Mouse (Mus musculus): ENCODE measurements at regions not wholly inside any gene's neighbourhood (a gene's known extent, or its start where the extent isn't known, plus 50 kb on each side); places are given as distances from the start of the nearest gene placed in this dataset.

DNA sequence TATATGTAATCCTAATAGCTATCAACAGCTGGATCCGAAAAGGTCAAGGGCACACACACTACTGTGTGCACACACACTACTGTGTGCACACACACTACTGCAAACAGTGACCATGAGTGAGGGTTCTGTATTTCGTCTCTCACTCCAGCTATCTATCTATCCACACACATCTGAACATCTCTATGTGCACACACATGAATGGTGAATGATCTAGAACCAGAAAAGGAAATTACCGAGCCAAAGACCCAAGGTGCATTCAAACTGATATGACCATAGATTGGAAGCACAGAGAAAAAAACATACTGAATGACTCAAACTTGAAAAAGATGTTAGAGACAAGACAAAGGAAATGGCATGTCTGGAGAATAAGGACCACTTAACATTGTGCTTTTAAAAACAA lies 166.8 kb upstream of the Map3k1 start:
- no peak for DNase-seq (ENCODE audit: low spot score)

DNA sequence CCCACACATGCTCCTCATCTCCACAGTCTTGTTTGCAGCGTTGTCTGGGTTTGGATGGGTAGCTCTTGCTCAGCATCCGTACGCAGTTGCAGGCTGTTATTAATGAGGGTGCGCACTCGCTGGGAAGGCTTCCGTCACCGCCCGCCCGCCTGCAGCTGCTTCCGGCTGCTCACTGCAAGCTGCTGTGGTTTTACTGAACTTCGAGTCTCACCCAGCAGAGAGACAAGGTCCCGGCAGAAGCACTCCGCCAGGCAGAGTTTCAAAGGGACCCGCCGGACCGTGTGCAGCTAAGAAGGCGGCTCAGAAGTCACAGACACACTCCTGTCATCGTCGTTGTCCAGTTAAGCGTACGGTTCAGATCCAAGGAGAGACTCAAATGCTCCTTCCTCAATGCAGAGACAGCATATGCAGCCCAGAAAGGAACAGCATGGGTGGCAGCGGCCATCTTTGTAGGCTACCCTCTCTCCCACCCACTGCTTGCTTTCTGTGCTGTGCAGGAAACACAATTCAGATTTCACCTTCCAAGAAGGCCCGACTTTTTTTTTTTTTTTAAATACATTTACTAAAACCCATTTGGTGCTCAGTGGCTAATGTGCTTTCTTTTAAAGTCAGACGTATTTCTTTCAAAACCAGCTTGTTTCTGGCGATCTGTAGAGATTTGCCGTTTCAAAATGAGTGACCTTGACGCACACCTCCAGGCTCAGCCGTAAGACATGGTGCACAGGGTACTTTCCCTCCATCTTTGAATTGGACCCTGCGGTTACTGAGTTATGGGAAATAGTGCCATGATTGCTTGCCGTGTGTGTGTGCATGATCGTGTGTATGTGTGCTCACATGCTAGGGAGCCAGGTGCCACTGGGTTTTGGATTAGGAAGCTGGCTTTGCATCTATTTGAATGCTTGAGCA lies 169.2 kb upstream of the Map3k1 start:
- no peak for DNase-seq (ENCODE audit: low spot score)

DNA sequence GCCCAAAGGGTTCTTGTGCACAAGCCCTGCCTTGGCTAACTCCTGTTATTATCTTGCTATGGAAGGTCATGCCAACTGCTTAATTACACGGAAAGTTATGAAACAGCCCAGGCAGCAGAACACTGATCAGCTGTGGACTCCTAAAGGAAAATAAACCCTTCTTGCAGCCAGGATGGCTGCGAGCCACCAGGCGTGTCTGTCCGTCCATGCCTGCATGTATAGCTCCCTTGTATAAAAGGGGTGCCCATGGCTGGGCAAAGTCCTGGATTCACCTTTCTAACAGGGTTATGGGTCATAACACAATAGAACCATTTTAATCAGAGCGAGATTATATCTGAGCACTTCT lies 169.9 kb upstream of the Map3k1 start:
- DNase-seq (ENCODE audit: low spot score), result no peak

DNA sequence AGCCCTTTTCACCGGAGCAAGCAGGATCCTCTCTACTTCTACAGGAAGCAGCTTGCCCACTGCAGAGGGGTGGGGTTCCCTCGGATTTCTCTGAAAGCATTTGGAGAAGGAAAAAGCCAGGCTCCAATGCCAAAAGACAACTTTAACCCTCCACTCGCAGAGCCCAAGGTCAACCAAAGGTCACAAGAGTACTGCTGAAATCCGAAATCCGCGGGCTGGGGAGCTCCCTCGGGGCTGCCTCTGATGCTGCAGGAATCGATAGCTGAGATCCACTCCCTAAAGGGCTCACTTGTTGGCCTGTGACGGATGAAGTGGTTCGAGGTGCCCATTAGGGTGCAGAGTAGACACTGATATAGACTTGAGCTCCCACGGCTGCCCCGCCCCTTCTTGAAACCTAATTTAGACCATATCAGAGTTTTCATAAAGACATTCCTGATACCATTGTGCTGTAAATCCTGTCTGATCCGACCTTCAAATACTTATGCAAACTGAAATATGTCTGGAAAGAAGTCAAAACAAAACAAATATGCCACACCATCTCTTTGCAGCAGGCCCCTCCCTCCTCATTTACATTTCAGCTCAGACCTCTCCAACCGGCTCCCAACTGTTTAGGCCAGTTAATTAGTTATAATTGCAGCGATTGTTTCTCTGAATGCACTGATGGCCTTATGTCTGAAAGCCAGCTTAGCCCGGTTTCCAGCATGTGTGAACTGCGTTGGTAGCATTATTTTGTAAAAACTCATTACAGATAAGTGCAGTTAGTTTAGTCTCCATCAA lies 170.8 kb upstream of the Map3k1 start:
- DNase-seq (ENCODE audit: low spot score), result no peak

DNA sequence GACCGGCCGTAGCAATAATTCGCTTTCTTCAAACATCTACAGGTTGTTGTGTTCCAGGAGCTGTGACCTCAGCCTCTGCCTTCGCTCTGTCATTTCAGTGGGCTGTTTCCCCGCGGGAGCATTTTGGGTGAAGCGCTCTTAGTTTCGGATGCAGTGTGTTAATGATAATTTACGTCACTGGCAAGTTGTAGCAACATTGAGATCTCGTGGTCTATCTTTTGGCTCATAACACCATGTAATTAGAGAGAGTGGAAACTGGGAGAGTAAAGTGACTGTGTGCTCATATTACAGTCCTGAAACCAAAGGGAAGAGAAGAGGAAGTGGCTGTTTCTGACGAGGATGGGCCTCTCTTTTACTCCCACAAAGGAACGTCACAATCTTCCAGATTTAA lies 171.4 kb upstream of the Map3k1 start:
- no peak for DNase-seq (ENCODE audit: low spot score)

DNA sequence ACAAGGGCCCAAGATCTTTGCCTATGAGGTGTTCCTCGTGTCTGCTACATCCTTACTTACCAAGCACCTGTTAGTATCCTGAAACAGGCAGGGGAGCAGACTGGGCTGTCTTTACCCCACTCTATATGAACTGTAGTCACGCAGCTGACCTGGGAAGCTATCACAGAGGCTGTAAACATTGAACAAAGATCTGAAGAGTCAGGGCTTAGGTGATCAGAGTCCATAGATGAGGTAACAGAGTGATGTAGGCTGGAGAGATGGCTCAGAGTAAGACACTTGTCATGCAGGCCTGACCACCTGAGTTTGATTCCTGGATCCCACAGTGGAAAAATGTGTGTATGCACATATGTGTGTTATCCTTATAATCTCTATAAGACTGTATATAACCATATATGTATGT lies 172.3 kb upstream of the Map3k1 start:
- no peak for DNase-seq (ENCODE audit: low spot score)

DNA sequence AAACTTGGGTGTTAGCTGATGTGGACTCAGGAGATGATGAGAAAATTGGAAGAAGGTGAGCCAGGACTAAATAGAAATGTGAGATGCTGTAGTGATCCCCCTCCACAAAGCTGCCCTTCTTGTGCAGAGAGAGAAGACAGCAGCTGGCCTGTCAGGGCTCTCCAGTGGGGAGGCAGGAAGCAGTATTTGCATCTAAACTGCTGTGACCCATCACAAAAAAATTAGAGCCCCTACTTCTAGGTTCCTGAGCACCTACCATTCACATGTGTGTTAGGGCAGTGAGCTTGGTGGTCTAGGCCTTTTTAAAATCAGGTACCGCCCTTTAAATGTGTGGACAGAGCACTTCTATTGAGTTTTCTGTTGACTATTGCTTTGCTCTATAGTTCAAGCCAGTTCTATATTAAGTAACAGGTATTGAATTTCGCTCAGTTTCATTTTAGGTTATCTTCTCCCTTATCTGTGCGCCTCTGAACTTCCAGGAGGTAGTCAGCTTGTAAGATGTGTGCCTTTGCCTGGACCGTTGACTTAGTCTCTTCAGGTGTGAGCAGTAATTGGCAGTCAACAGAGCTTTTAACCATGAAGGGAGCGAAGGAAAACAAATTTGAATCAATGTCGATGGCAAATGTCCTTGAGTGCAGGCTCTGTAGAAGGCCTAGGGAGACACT lies 174.1 kb upstream of the Map3k1 start:
- DNase-seq (ENCODE audit: low spot score), result no peak

DNA sequence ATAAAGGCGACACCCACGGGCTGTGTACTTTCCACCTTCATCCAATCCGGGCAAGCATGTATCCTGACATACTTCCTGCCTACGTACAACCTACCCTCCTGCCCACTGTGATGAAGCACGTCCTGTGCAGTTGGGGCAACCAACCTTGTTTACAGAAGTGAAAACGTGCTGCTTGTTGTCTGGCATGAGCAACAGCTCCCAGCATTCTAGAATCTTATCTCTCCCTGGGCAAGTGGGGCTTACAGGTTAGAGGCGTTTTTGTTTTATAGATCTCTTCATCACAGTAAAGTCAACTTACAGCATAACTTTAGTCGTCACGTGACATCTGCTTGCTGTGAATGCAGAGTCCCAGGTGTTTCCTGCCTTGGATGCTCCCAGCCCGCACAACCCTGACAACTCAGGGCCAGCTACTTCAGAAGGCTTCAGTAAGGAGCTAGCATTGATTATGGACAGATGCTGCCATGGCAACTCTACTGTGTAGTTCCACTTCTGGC lies 175.3 kb upstream of the Map3k1 start:
- no peak for DNase-seq (ENCODE audit: low spot score)

DNA sequence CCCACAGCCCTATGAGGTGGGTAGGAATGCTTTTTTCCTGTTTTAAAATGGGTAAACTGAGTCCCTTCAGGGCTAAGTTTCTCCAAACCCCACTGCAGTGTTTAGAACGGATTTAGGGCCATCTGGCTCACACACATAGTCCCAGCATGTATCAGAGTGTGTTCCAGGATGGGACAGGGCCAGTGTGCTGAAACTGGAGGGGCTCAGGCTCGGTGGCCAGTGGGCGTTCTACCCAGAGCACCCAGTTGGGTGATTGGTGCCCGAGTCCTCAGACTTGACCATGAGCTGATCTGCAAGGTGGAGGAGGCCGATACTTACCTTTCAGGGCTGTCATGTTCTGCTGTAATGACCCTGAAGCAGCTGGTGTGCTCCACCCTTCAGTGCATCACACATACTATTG lies 176.6 kb upstream of the Map3k1 start:
- DNase-seq (ENCODE audit: low spot score), result no peak

DNA sequence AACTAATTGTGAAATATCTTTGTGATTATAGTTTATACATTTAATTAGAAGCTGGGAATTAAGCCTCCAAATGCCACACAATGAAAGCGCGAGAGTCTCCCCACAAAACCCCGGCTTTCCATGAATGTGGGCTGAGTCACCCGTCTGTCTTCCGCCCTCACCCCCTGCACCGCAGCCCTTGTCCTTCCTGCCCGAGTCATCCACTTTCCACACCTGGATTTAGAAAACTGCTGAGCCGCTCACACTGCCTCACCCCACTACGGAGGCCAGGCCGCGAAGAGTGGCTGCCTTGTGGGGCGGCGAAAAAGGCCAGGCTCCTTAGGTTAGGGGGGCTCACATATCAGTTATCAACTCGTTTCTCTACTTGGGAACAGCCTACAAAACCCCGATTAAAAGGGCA lies 177.9 kb upstream of the Map3k1 start:
- DNase-seq (ENCODE audit: low spot score), result no peak

DNA sequence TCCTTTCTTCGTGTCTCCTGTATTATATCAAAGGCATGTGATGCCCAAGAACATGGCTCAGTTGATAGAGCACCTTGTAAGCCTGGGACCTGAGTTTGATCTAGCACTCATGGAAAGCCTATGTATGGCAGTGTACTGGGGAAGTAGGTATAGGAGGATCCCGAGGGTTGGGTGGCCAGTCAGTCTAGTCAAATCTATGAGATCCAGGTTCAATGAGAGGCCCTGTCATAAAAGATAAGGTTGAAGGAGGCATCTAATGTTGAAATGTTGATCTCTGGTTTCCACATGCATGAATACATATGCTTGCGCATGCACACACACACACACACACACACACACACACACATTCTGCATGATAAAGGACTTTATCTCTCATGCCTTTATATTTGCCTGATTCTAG lies 178.6 kb upstream of the Map3k1 start:
- DNase-seq (ENCODE audit: low spot score), result no peak

DNA sequence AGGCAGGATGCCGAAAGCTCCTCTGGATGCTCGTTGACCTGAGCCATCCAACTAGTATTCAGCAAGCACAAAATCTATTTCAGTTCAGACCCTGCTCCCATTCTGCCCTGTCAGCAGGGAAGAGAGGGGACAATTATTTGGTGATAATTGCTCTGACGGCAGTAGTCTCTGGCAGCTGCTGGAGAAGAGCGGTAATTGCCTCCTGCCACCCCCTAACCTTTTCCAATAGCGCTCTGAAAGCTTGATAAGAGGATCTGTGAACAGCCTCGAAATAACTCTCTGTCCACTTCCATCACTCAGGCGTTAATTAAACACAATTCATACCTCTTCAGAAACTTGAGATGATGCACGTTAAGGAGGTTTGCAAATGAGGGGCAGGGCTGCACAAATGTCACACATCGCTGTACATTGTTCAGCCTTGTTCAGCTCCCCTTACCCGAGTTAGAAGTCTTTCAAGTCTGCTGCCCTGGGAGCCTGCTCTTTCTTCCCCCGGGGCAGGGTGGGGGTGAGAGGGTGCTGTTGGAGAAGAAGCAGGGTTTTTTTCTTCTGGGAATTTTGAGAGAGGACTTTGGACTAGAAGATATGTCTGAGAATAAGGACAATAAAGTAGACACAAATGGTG lies 182.2 kb upstream of the Map3k1 start:
- DNase-seq (ENCODE audit: low spot score), result no peak

DNA sequence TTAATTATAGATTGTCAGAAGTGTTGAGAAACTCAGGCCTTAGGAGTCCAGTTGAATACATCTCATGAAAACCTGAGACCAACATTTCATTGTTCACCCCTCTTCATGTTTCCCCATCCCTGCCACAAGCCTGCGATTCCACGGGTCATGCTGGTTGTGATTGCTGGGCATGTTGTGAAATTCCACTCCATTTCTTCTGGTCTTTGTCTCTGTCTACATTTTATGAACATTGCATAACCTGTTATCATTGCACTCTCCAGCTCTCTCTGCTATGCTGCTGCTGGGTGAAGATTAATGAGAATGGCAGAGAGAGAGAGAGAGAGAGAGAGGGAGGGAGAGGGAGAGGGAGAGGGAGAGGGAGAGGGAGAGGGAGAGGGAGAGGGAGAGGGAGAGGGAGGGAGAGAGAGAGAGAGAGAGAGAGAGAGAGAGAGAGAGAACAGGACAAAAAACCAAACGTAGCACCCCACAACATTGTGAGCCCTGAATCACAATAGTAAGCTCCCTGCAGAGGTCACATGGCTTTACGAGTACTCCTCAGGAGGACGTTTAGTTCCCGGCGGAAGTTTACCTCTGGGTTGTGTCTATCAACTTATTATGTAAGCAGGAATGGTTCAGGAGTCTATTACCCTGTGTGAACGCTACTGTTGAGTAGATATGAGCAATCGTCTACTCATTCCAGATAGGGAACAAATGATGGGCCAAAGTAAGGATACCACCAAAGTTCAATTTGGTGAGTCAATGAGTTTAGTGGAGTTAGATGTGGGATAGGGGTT lies 183.5 kb upstream of the Map3k1 start:
- no peak for DNase-seq (ENCODE audit: low spot score)

DNA sequence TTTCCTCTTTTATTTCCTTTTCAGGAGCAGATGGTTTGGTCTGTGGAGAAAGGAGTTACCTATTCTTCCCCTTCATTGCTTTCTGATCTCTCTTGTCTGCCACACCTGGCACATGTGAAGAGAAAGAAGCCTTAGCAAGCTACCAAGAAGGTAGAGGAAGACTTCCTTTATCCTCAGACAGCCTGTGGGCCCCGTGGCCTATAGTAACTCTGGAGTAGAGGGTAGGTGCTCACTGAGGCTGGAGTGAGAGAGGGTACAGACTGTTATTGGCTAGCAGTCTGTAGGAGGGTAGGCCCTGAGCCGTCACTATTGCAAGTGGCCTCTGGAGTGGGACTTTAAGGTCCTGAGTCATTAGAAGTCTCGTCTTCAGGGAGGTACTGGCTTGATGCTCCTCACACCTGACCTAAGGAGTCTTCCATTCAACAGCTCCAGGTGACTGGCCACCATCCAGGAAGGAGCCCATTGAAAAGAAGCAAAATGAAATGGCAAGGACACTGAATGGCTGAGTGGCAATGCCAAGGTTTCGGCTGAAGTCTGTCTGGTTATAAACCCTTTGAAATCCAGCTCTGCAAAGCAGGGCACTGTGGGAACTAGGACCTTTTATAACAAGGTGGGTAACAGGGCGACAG lies 186.2 kb upstream of the Map3k1 start:
- DNase-seq (ENCODE audit: low spot score), result no peak

DNA sequence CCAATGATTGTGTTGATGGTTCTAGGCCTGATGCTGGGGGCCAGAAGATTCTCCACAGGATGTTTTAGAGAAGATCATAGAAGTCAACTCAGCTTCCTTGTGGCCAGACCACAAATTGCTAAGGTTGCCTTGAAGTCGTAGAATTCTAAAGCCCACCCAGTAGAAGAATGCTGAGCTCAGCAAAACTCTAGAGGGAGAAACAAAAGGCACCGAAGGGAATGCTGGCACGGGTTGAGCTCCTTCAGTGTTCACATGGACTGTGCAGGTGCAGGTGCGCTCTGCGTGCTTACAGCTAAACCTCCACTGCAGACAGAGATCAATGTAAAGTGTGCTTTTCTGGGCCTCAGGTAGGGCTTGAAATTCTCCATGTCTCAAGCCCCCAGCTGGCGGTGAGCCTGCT lies 186.9 kb upstream of the Map3k1 start:
- DNase-seq (ENCODE audit: low spot score), result no peak

DNA sequence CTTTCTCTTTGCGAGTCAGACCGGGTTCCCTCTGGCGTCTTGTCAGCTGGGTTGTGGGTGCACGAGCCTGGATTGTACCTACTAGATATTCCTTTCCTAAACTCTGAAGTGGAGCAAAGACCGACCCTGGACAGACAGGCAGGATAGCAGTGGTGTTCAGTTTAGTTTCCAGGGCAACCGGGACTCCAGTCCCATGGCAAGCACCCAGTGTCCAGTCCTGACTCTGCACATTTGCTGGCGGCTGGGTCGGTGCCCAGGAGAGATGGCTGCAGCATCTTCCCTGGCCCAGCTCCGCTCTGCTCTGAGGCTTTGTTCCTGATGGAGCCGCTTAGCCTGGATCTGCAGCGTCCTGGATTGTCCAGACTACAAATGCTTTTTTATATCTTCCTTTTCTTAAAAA lies 188.1 kb upstream of the Map3k1 start:
- DNase-seq (ENCODE audit: low spot score), result no peak

DNA sequence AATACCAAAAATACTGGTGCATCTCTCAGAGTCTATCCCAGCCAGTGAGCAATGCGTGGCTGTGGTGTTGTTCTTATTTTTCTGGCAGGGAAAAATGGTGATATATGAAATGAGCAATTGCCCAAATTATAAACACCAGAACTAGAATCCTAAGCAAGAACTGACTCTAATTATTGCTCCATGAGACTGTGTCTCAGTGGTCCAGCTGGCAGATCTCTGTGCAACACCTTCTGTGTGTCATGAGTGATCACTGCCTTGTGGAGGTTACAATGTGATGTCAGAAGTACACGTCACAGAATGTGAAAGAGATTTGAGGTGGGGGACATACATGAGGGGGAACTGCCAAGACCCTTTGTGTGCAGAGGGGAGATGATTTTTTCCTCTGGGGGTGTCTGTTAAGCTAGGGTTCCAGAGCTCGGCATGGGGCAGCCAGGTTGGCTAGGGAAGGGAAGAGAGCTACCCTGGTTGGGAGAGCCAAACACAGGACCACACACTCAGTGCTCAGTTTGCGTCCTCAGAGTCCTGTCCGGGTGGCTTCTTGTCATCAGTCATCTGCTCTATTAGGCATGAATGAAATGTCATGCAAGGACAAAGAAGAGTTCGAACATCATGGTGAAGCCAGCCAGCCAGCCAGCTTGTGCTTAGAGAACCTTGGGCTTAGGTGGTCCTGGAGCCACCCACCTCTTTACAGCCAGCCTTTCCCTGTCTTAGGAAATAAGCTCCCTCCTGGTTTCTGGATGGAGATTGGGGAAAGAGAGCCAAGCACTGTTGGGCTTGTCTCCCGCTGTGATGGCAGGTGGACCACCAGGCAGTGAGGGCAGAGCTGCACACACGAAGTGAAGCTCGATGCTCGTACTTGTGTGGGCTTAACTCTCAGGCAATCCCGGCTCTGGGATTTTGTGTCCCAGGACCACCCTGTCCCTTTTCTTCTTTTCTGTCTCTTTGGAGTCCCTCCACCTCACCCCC lies 189.5 kb upstream of the Map3k1 start:
- no peak for DNase-seq (ENCODE audit: low spot score)

DNA sequence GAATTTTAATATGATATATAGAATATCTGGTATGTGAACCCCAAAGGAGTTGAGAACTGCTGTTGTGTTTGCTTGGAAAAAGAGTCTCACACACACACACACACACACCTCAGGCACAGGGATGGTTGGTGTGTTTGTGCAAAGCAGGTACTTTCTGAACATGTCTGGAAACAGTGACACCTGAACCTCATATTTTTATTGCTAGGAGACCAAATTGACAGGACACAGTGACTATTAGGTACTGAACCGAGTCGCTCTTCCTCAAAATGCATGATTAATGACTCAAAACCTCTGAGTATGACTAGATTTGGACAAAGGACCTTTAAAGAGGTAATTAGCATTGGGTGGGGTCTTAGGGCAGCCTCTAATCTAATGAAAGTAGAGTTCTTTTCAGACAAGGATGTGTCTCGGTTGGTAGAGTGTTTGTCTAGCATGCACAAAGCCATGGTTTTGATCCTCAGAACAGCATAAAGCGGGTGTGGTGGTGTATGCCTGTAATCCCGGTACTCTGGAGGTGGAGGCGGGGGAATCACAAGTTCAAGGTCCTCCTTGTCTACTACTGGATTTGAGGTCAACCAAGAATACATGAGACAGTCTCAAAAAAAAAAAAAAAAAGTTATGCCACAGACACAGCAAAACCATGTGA lies 191.0 kb upstream of the Map3k1 start:
- DNase-seq (ENCODE audit: low spot score), result no peak

DNA sequence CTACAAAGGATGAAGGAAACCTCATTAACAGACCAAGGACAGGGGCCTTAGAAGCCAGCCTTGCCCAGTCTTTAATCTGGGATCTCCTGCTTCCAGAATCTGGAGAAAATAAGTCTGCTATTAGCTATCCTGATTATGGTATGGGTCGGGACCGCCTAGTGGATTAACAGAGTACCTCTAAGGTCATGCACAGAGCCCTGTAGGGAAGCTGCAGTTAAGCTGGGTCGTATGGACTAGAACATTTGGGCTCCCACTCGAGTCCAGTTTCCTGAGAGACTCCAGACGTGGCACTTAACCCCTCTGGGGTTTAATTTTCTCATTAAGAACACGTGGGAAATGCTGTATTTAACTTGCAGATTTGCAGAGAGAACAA lies 191.5 kb upstream of the Map3k1 start:
- DNase-seq (ENCODE audit: low spot score), result no peak
